Mouse (Mus musculus) stomach, postnatal 0 days (tissue): ENCODE data around the gene Lrpap1.

Source experiments
- CTCF ChIP-seq: IDR thresholded peaks from 2 replicates; pipeline ENCODE4 v1.5.1; 2016; ENCODE audit warnings: antibody characterized with exemption, low read depth, mild to moderate bottlenecking, moderate library complexity
- EP300 ChIP-seq: optimal IDR thresholded peaks from 2 replicates; pipeline ENCODE3; 2016; ENCODE audit warnings: antibody characterized with exemption

DNA sequence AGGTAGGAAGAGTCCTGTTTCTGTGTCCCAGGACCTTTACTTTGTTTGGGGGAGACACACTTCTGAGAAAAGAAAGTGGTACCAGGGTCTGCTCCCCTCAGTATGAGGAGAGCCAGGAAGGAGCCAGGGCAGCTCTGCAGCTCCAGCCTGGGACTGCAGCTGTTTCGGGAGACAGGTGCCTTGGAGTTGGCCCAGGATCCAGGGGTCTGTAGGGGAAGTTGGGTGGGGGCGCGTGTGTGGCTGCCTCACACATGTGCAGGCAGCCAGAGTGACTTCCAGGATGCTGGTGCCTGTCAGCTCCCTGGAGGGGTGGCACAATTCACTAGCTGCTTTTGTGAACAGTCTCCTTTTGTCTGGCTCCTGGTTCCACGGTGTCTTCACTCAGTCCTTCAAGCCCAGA, 48.0 kb downstream of the Lrpap1 start:
- TF ChIP-seq CTCF (no peak), EP300 (no peak)
